Mouse (Mus musculus) hindbrain, embryonic 13.5 days (tissue): Measurements from ENCODE around the gene Mapk10. TPM values are rescaled to one million over a fixed set of nuclear protein-coding genes. Genes with fewer than 3 reads are reported as not detected.
A peak's percentile ranks its signal among the peaks of the same experiment; 100 is the strongest.

ENCODE experiments used
- ATAC-seq: fragments of 200-750 bp; cut with Nextera tagmentation; 2 replicates; pipeline ENCODE4 v1.8.0; 2017; ENCODE audit warnings: moderate TSS enrichment; ENCODE audit not compliant: low FRiP score
- H3K27ac ChIP-seq: fragments of 300-500 bp; sonication (generic); 2 replicates; pipeline ENCODE4 v1.5.1; 2015; ENCODE audit warnings: inconsistent platforms, mild to moderate bottlenecking, moderate library complexity
- H3K27me3 ChIP-seq: fragments of 300-500 bp; sonication (generic); 2 replicates; pipeline ENCODE4 v1.6.1; 2015; ENCODE audit warnings: mild to moderate bottlenecking, inconsistent platforms
- H3K36me3 ChIP-seq: fragments of 300-500 bp; sonication (generic); 2 replicates; pipeline ENCODE4 v1.6.1; 2015; ENCODE audit warnings: mild to moderate bottlenecking, inconsistent platforms
- H3K4me1 ChIP-seq: fragments of 300-500 bp; sonication (generic); replicated peaks from 2 replicates; pipeline ENCODE4 v1.6.1; 2015; ENCODE audit warnings: inconsistent platforms
- H3K4me2 ChIP-seq: fragments of 300-500 bp; sonication (generic); 2 replicates; pipeline ENCODE4 v1.6.1; 2015; ENCODE audit warnings: inconsistent platforms, mild to moderate bottlenecking, moderate library complexity
- H3K4me3 ChIP-seq: fragments of 300-500 bp; sonication (generic); 2 replicates; pipeline ENCODE4 v1.5.1; 2015; ENCODE audit warnings: mild to moderate bottlenecking, inconsistent platforms
- H3K9ac ChIP-seq: fragments of 300-500 bp; sonication (generic); 2 replicates; pipeline ENCODE4 v1.6.1; 2015; ENCODE audit warnings: mild to moderate bottlenecking, inconsistent platforms
- H3K9me3 ChIP-seq: fragments of 300-500 bp; sonication (generic); 2 replicates; pipeline ENCODE4 v1.6.1; 2016; ENCODE audit warnings: inconsistent platforms
- WGBS: fragments of 180-500 bp; shearing (Covaris S2); methylation state at CpG from one replicate; pipeline ENCODE4 v1.1.7; 2015; 5-methylcytosine and 5-hydroxymethylcytosine counted together
- polyA plus RNA-seq: library from polyadenylated mRNA; unstranded; fragments of >200 nt; fragmentation: Nextera tagmentation; extraction: Ambion mirVana; gene quantifications from 2 replicates; pipeline ENCODE4 v1.2.1, GENCODE M21; 2015

Gene Mapk10
- polyA plus RNA-seq, 1 experiment from 2014 or later = 88.8 TPM

DNA sequence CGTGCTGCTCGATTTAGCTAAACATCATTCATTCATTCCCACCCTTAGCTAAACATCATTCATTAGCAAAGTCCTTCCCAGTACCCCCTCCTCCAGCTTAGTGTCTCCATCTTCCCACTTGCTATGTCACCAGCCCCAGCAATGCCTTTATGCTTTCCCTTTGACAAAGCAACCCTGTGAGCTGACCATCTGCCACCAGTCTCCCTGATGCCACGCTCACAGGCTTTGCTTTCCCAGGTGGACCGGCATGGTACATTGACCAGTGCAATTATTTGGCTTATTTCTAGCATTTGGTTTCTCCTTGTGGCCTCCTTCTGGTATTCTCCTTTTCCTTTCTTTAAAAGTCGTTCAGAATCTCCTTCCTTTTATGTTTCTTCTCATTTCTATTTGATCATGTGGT, 284.3 kb downstream of the Mapk10 start:
- Histone ChIP-seq H3K27ac (no peak overlapping the region), H3K9me3 (0 out of 2 replicates have a peak, but pooled peaks cover 3% of the 10 kb centered on the region), H3K36me3 (peaks cover 40% of the 10 kb centered on the region), H3K4me3 (no peak overlapping the region), H3K9ac (no peak overlapping the region), H3K4me2 (no peak overlapping the region), H3K27me3 (no peaks in the 10 kb centered on the region), H3K4me1 (no peaks in the 10 kb centered on the region)
- ATAC-seq = no peak
- 77% methylated on average over 5 of the region's 5 CpGs for WGBS

DNA sequence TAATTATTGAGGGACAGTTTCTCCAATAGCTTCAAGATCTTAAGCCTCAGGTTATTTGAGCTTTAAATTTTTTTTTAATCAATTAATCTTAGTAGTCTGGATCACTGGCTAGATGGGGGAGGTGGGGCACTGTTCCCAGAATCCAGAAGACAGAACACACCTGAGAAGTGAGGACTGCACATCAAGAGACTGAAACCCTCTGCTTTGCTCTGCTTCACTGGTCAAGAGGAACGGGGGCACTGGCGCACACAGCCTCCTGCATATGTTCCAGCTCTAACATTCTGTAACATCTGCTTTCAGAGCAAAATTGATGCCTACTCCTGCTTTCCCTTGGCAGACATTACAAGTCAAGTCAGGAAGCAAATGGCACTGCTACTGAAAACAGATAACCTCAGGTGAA, 290.9 kb downstream of the Mapk10 start:
- WGBS = 77% methylated on average over 2 of the region's 2 CpGs

DNA sequence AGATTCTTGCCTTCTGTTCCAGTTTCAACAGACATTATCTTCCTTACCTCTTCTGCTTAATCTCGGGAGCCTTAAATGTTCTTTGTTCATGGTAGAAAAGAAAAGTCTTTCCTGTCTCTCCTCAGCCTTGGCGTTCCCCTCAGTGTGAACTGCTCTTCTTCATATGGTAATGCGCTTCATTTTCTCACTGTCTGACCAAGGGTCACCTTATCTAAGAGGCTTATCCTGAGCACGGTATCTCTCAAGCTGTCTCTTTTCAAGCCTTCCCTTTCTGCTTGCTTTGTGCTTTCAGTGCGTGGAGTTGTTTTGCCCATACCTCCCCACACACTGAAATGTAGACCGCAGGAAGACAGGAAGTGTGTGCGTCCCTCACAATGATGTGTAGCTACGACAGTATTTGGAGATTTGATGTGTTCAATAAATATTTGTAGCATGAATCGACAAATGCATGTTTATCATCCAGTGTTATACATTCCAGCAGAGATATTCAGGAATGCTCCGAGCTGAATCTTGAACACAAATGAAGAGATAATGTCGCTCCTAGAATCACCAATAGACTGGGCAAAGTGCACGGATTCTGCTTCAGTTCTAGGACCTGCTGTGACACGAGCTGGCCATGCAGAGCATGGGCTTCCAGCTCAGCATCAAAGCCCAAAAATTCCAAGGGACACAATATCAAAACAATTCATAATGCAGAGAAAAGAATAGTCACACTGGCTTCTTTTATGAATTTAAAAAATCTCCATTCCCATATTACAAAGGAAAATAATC, 305.5 kb downstream of the Mapk10 start:
- no peak for ATAC-seq
- H3K4me2 ChIP-seq = no peak overlapping the region
- 0 out of 2 replicates have a peak, but pooled peaks cover 3% of the 10 kb centered on the region for H3K4me1 ChIP-seq

More for the DNA sequence above, 290.9 kb downstream of the Mapk10 start:
- Histone ChIP-seq H3K27me3 (no peaks in the 10 kb centered on the region), H3K4me2 (no peak overlapping the region), H3K4me3 (no peak overlapping the region), H3K27ac (no peak overlapping the region), H3K36me3 (peaks cover 50% of the 10 kb centered on the region), H3K9me3 (0 out of 2 replicates have a peak, but pooled peaks cover 3% of the 10 kb centered on the region), H3K4me1 (no peaks in the 10 kb centered on the region), H3K9ac (no peak overlapping the region)
- no peak for ATAC-seq

GRCm38 (mm10) chr5:102904066-102904465, 307.1 kb downstream of the Mapk10 start:
- ATAC-seq = no peak; the same call in 1 of the 2 replicates
- no peak overlapping the region for H3K9ac ChIP-seq
- no peak overlapping the region for H3K4me2 ChIP-seq
- WGBS = 87% methylated on average over 12 of the region's 12 CpGs
- H3K9me3 ChIP-seq = no peaks in the 10 kb centered on the region
- peaks cover 3% of the 10 kb centered on the region; the same call in 1 of the 2 replicates for H3K4me1 ChIP-seq
- H3K4me3 ChIP-seq = no peak overlapping the region
- H3K27ac ChIP-seq = no peak overlapping the region
- no peaks in the 10 kb centered on the region for H3K27me3 ChIP-seq
- H3K36me3 ChIP-seq = no peaks in the 10 kb centered on the region

More for the DNA sequence above, 305.5 kb downstream of the Mapk10 start:
- Histone ChIP-seq H3K36me3 (no peaks in the 10 kb centered on the region), H3K27ac (peak overlapping the region; percentile 58), H3K9ac (no peak overlapping the region), H3K4me3 (no peak overlapping the region), H3K27me3 (no peaks in the 10 kb centered on the region), H3K9me3 (no peaks in the 10 kb centered on the region)
- WGBS = 49% methylated on average over 13 of the region's 13 CpGs

DNA sequence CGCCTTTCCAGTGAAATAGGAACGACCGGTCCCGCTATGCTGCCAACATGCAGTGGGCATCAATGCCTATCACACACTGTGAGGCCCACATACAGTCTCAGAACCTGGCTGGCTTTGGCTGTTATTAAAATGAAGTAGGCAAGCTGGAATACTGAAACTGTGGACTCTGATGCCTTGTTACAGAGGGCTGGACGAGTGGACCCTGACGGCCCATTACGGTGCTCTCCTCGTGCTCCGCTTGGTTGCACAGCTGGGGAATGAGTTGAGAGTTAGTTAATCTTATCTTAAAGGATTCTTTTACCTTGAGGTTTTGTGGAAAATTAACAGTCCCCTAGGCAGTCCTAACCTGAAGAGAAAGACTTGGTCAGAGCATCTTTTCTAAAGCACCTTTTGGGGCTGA, 307.6 kb downstream of the Mapk10 start:
- Histone ChIP-seq H3K4me2 (no peak overlapping the region), H3K4me3 (no peak overlapping the region), H3K27me3 (0 out of 2 replicates have a peak, but pooled peaks cover under 1% of the 10 kb centered on the region), H3K9ac (no peak overlapping the region), H3K4me1 (peaks cover 8% of the 10 kb centered on the region; the same call in 1 of the 2 replicates), H3K27ac (no peak overlapping the region), H3K9me3 (no peaks in the 10 kb centered on the region), H3K36me3 (no peaks in the 10 kb centered on the region)
- WGBS = 87% methylated on average over 9 of the region's 9 CpGs
- ATAC-seq = no peak

- Histone ChIP-seq H3K4me1 (peaks cover 9% of the 10 kb centered on the region; the same call in 1 of the 2 replicates), H3K27me3 (0 out of 2 replicates have a peak, but pooled peaks cover 3% of the 10 kb centered on the region), H3K27ac (no peak overlapping the region), H3K9ac (no peak overlapping the region), H3K9me3 (no peaks in the 10 kb centered on the region), H3K36me3 (no peaks in the 10 kb centered on the region), H3K4me2 (no peak overlapping the region), H3K4me3 (no peak overlapping the region)
- no peak for ATAC-seq
- 76% methylated on average over 5 of the region's 5 CpGs for WGBS
Observed at GRCm38 (mm10) chr5:102901176-102901575, 310.0 kb downstream of the Mapk10 start.

GRCm38 (mm10) chr5:102899680-102900215, 311.4 kb downstream of the Mapk10 start:
- H3K27ac ChIP-seq = no peak overlapping the region
- H3K4me3 ChIP-seq = no peak overlapping the region
- H3K36me3 ChIP-seq = no peaks in the 10 kb centered on the region
- H3K27me3 ChIP-seq = 0 out of 2 replicates have a peak, but pooled peaks cover 3% of the 10 kb centered on the region
- no peak overlapping the region for H3K9ac ChIP-seq
- H3K4me2 ChIP-seq = no peak overlapping the region
- peaks cover 6% of the 10 kb centered on the region; the same call in 1 of the 2 replicates for H3K4me1 ChIP-seq
- no peak for ATAC-seq
- WGBS = 67% methylated on average over 6 of the region's 6 CpGs
- H3K9me3 ChIP-seq = no peaks in the 10 kb centered on the region

DNA sequence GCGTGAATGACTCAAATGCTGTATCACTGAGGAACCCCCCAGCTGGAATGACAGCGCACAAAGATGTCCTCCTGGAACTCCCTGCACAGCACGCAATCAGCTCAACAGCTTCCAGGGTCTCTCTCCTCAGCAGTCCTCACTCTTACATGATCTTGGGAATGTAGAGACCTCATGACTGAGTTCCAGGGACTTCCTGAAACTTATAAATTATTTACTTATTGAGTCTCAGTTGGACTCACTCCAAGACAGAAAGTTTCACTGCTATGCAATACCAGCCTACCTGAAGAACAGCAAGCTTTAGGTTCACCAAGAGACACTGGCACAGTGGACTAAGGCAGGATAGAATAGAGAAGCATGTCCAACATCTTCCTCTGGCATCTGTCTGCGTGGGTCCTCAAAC, 312.8 kb downstream of the Mapk10 start:
- Histone ChIP-seq H3K27me3 (0 out of 2 replicates have a peak, but pooled peaks cover 3% of the 10 kb centered on the region), H3K4me3 (no peak overlapping the region), H3K4me2 (no peak overlapping the region), H3K36me3 (no peaks in the 10 kb centered on the region), H3K9ac (no peak overlapping the region), H3K4me1 (peaks cover 6% of the 10 kb centered on the region; the same call in 1 of the 2 replicates), H3K9me3 (no peaks in the 10 kb centered on the region), H3K27ac (no peak overlapping the region)
- no peak for ATAC-seq
- WGBS = 93% methylated on average over 4 of the region's 4 CpGs

- Histone ChIP-seq H3K36me3 (peaks cover 8% of the 10 kb centered on the region), H3K4me1 (peaks cover 6% of the 10 kb centered on the region), H3K27ac (no peak overlapping the region), H3K27me3 (no peaks in the 10 kb centered on the region), H3K9ac (no peak overlapping the region), H3K9me3 (no peaks in the 10 kb centered on the region), H3K4me2 (no peak overlapping the region), H3K4me3 (no peak overlapping the region)
- no peak for ATAC-seq
- WGBS = 96% methylated on average over 11 of the region's 11 CpGs
Observed at GRCm38 (mm10) chr5:102892226-102892625, 318.9 kb downstream of the Mapk10 start.

DNA sequence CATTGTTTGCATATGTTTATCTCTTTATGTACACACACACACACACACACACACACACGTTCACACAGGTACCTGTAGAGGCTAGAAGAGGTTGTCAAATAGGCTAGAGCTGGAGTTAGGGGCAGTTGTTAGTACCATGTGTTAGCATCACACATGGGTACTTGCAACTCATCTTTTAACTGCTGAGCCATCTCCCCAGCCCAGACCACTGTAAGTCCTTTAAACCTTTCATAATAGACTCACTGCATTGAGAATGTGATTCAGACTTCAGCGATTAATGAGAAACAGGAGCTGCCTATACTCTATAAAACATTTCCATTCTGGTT, 322.0 kb downstream of the Mapk10 start:
- 92% methylated on average over 2 of the region's 2 CpGs for WGBS

DNA sequence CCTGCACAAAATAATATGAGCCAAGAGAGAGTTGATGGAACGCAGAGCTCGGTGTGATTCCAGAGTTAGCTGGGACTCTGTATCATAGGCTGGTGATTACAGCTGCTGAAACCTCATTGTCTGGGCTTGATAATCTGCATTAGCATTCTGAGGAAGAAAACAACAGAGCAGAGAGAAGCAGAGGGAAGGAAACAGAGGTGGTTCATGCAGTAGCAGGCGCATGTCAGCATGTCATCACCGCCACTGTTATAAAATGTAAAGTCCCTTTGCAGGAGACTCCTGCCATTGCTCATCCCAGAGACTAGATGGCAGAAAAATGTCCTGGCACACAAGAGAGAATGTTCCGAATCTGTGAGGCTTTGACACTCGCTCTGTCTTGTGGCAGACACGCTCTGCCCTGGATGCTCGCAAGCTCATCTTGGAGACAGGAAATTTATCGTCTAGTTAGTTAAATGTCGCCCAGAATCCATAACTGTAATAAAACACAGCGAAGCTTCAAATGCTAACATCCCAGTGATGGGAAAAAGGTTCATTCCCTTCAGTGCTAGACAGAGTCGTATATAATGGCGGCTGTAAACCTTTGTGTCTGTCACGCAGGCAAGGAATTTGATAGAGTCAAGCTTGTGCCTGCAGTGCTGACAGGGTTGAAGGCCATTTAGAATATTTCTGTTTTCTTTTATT, 322.5 kb downstream of the Mapk10 start:
- peaks cover 8% of the 10 kb centered on the region for H3K36me3 ChIP-seq
- WGBS = 74% methylated on average over 14 of the region's 14 CpGs
- H3K9me3 ChIP-seq = no peaks in the 10 kb centered on the region
- H3K4me3 ChIP-seq = no peak overlapping the region
- ATAC-seq = peak; percentile 28; the same call in 1 of the 2 replicates
- H3K4me1 ChIP-seq = peaks cover 6% of the 10 kb centered on the region
- no peak overlapping the region for H3K9ac ChIP-seq
- H3K27me3 ChIP-seq = no peaks in the 10 kb centered on the region
- peak overlapping the region; percentile 67 for H3K27ac ChIP-seq
- H3K4me2 ChIP-seq = no peak overlapping the region; the same call in 1 of the 2 replicates

More for the DNA sequence above, 322.0 kb downstream of the Mapk10 start:
- peaks cover 6% of the 10 kb centered on the region for H3K4me1 ChIP-seq
- no peak overlapping the region for H3K9ac ChIP-seq
- H3K27ac ChIP-seq = peak overlapping the region; percentile 67; the same call in 1 of the 2 replicates
- peaks cover 8% of the 10 kb centered on the region for H3K36me3 ChIP-seq
- H3K27me3 ChIP-seq = no peaks in the 10 kb centered on the region
- ATAC-seq = no peak
- no peaks in the 10 kb centered on the region for H3K9me3 ChIP-seq
- H3K4me3 ChIP-seq = no peak overlapping the region
- no peak overlapping the region for H3K4me2 ChIP-seq

DNA sequence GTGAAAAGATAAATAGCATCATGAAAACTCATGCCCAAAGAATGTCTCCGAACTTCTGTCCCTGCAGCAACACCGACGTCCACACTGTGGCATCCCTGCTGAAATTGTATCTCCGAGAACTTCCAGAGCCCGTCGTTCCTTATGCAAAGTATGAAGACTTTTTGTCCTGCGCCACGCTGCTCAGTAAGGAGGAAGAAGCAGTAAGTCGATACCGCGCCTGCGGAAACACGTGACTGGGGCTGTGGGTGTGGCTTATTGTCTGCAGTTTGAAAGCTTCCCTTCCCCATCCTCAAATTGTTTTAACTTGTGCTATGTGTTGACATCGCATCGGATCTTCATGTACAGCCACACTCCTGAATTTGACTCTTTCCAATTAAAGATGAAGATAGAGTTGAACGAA, 335.5 kb downstream of the Mapk10 start:
- Histone ChIP-seq H3K4me2 (no peak overlapping the region), H3K4me1 (no peaks in the 10 kb centered on the region), H3K9me3 (no peaks in the 10 kb centered on the region), H3K4me3 (no peak overlapping the region), H3K36me3 (no peaks in the 10 kb centered on the region), H3K27me3 (no peaks in the 10 kb centered on the region), H3K9ac (no peak overlapping the region), H3K27ac (no peak overlapping the region)
- no peak for ATAC-seq
- WGBS = 72% methylated on average over 16 of the region's 16 CpGs
